Mouse (Mus musculus): ENCODE data around the gene Zbtb20. TPM values are rescaled to one million over a fixed set of nuclear protein-coding genes. Genes with fewer than 3 reads are reported as not detected.

Zbtb20 gene
- polyA plus RNA-seq, 1 experiment, result 4.0 TPM

- H3ac ChIP-seq (ENCODE audit: control insufficient read depth, insufficient read length, low read depth), result no peak overlapping the region
- no peaks in the 10 kb centered on the region for H3K79me2 ChIP-seq (ENCODE audit: control insufficient read depth, insufficient read depth)
- no peaks in the 10 kb centered on the region for H3K79me3 ChIP-seq (ENCODE audit: low read depth)
- H3K36me3 ChIP-seq (ENCODE audit: control insufficient read depth, insufficient read depth), result no peaks in the 10 kb centered on the region
- H3K4me3 ChIP-seq (ENCODE audit: insufficient read depth, poor library complexity, severe bottlenecking), result no peak overlapping the region
- no peaks in the 10 kb centered on the region for H3K27me3 ChIP-seq (ENCODE audit: control insufficient read depth, insufficient read depth, insufficient read length)
- no peak for TF ChIP-seq MAX (IDR thresholded peaks at IDR 0.05)
- TF ChIP-seq MYOD1 (IDR thresholded peaks at IDR 0.05; ENCODE audit: control insufficient read depth, insufficient read length, low read depth), result no peak
- TF ChIP-seq CEBPB (IDR thresholded peaks at IDR 0.05; ENCODE audit: low read depth), result no peak
- no peak for TF ChIP-seq FOSL1 (IDR thresholded peaks at IDR 0.05; ENCODE audit: insufficient read depth, low read length, poor library complexity, severe bottlenecking)
- no peak for TF ChIP-seq USF1 (IDR thresholded peaks at IDR 0.05; ENCODE audit: low read depth)
- TF ChIP-seq CTCF (IDR thresholded peaks at IDR 0.05; ENCODE audit: control insufficient read depth, insufficient read depth, insufficient read length), result no peak
- no peak for TF ChIP-seq MYOG (IDR thresholded peaks at IDR 0.05; ENCODE audit: control insufficient read depth, extremely low read depth, insufficient read length)
Observed at GRCm38 (mm10) chr16:43549425-43550089, 673.9 kb downstream of the Zbtb20 start.

- H3ac ChIP-seq (ENCODE audit: control insufficient read depth, insufficient read length, low read depth), result no peak overlapping the region
- H3K27me3 ChIP-seq (ENCODE audit: control insufficient read depth, insufficient read depth, insufficient read length), result no peaks in the 10 kb centered on the region
- no peaks in the 10 kb centered on the region for H3K36me3 ChIP-seq (ENCODE audit: control insufficient read depth, insufficient read depth)
- no peak overlapping the region for H3K4me3 ChIP-seq (ENCODE audit: insufficient read depth, poor library complexity, severe bottlenecking)
- H3K79me3 ChIP-seq (ENCODE audit: low read depth), result no peaks in the 10 kb centered on the region
- H3K79me2 ChIP-seq (ENCODE audit: control insufficient read depth, insufficient read depth), result no peaks in the 10 kb centered on the region
- TF ChIP-seq CEBPB (IDR thresholded peaks at IDR 0.05; ENCODE audit: low read depth), result no peak
- no peak for TF ChIP-seq MAX (IDR thresholded peaks at IDR 0.05)
- TF ChIP-seq USF1 (IDR thresholded peaks at IDR 0.05; ENCODE audit: low read depth), result no peak
- no peak for TF ChIP-seq MYOG (IDR thresholded peaks at IDR 0.05; ENCODE audit: control insufficient read depth, extremely low read depth, insufficient read length)
- TF ChIP-seq MYOD1 (IDR thresholded peaks at IDR 0.05; ENCODE audit: control insufficient read depth, insufficient read length, low read depth), result no peak
- TF ChIP-seq CTCF (IDR thresholded peaks at IDR 0.05; ENCODE audit: control insufficient read depth, insufficient read depth, insufficient read length), result no peak
- no peak for TF ChIP-seq FOSL1 (IDR thresholded peaks at IDR 0.05; ENCODE audit: insufficient read depth, low read length, poor library complexity, severe bottlenecking)
Observed at GRCm38 (mm10) chr16:43552443-43552842, 676.8 kb downstream of the Zbtb20 start.

GRCm38 (mm10) chr16:43557385-43557784, 681.7 kb downstream of the Zbtb20 start:
- Histone ChIP-seq H3K4me3 (ENCODE audit: insufficient read depth, poor library complexity, severe bottlenecking) (no peak overlapping the region), H3ac (ENCODE audit: control insufficient read depth, insufficient read length, low read depth) (no peak overlapping the region), H3K79me3 (ENCODE audit: low read depth) (no peaks in the 10 kb centered on the region), H3K36me3 (ENCODE audit: control insufficient read depth, insufficient read depth) (no peaks in the 10 kb centered on the region), H3K79me2 (ENCODE audit: control insufficient read depth, insufficient read depth) (no peaks in the 10 kb centered on the region), H3K27me3 (ENCODE audit: control insufficient read depth, insufficient read depth, insufficient read length) (no peaks in the 10 kb centered on the region)
- TF ChIP-seq FOSL1 (IDR thresholded peaks at IDR 0.05; ENCODE audit: insufficient read depth, low read length, poor library complexity, severe bottlenecking), result no peak

GRCm38 (mm10) chr16:43561330-43561729, 685.6 kb downstream of the Zbtb20 start:
- Histone ChIP-seq H3K79me2 (ENCODE audit: control insufficient read depth, insufficient read depth) (no peaks in the 10 kb centered on the region), H3K27me3 (ENCODE audit: control insufficient read depth, insufficient read depth, insufficient read length) (no peaks in the 10 kb centered on the region), H3ac (ENCODE audit: control insufficient read depth, insufficient read length, low read depth) (no peak overlapping the region), H3K79me3 (ENCODE audit: low read depth) (no peaks in the 10 kb centered on the region), H3K4me3 (ENCODE audit: insufficient read depth, poor library complexity, severe bottlenecking) (no peak overlapping the region), H3K36me3 (ENCODE audit: control insufficient read depth, insufficient read depth) (no peaks in the 10 kb centered on the region)
- no peak for TF ChIP-seq CTCF (IDR thresholded peaks at IDR 0.05; ENCODE audit: control insufficient read depth, insufficient read depth, insufficient read length)
- TF ChIP-seq MYOG (IDR thresholded peaks at IDR 0.05; ENCODE audit: control insufficient read depth, extremely low read depth, insufficient read length), result no peak
- no peak for TF ChIP-seq USF1 (IDR thresholded peaks at IDR 0.05; ENCODE audit: low read depth)
- TF ChIP-seq FOSL1 (IDR thresholded peaks at IDR 0.05; ENCODE audit: insufficient read depth, low read length, poor library complexity, severe bottlenecking), result no peak
- no peak for TF ChIP-seq CEBPB (IDR thresholded peaks at IDR 0.05; ENCODE audit: low read depth)
- no peak for TF ChIP-seq MYOD1 (IDR thresholded peaks at IDR 0.05; ENCODE audit: control insufficient read depth, insufficient read length, low read depth)
- no peak for TF ChIP-seq MAX (IDR thresholded peaks at IDR 0.05)

GRCm38 (mm10) chr16:43561956-43562355, 686.3 kb downstream of the Zbtb20 start:
- no peaks in the 10 kb centered on the region for H3K79me2 ChIP-seq (ENCODE audit: control insufficient read depth, insufficient read depth)
- no peak for TF ChIP-seq FOSL1 (IDR thresholded peaks at IDR 0.05; ENCODE audit: insufficient read depth, low read length, poor library complexity, severe bottlenecking)
- TF ChIP-seq MYOG (IDR thresholded peaks at IDR 0.05; ENCODE audit: control insufficient read depth, extremely low read depth, insufficient read length), result no peak
- no peak for TF ChIP-seq CTCF (IDR thresholded peaks at IDR 0.05; ENCODE audit: control insufficient read depth, insufficient read depth, insufficient read length)
- TF ChIP-seq CEBPB (IDR thresholded peaks at IDR 0.05; ENCODE audit: low read depth), result no peak
- TF ChIP-seq MAX (IDR thresholded peaks at IDR 0.05), result no peak
- no peak for TF ChIP-seq USF1 (IDR thresholded peaks at IDR 0.05; ENCODE audit: low read depth)
- no peak for TF ChIP-seq MYOD1 (IDR thresholded peaks at IDR 0.05; ENCODE audit: control insufficient read depth, insufficient read length, low read depth)
- H3K79me3 ChIP-seq (ENCODE audit: low read depth), result no peaks in the 10 kb centered on the region
- no peaks in the 10 kb centered on the region for H3K36me3 ChIP-seq (ENCODE audit: control insufficient read depth, insufficient read depth)
- no peak overlapping the region for H3K4me3 ChIP-seq (ENCODE audit: insufficient read depth, poor library complexity, severe bottlenecking)
- H3K27me3 ChIP-seq (ENCODE audit: control insufficient read depth, insufficient read depth, insufficient read length), result no peaks in the 10 kb centered on the region
- H3ac ChIP-seq (ENCODE audit: control insufficient read depth, insufficient read length, low read depth), result no peak overlapping the region

GRCm38 (mm10) chr16:43565872-43566271, 690.2 kb downstream of the Zbtb20 start:
- H3K4me3 ChIP-seq (ENCODE audit: insufficient read depth, poor library complexity, severe bottlenecking), result no peak overlapping the region
- no peaks in the 10 kb centered on the region for H3K79me2 ChIP-seq (ENCODE audit: control insufficient read depth, insufficient read depth)
- H3K36me3 ChIP-seq (ENCODE audit: control insufficient read depth, insufficient read depth), result peaks cover 4% of the 10 kb centered on the region
- no peaks in the 10 kb centered on the region for H3K27me3 ChIP-seq (ENCODE audit: control insufficient read depth, insufficient read depth, insufficient read length)
- no peaks in the 10 kb centered on the region for H3K79me3 ChIP-seq (ENCODE audit: low read depth)
- no peak for TF ChIP-seq MYOD1 (IDR thresholded peaks at IDR 0.05; ENCODE audit: control insufficient read depth, insufficient read length, low read depth)
- TF ChIP-seq FOSL1 (IDR thresholded peaks at IDR 0.05; ENCODE audit: insufficient read depth, low read length, poor library complexity, severe bottlenecking), result no peak
- no peak for TF ChIP-seq CEBPB (IDR thresholded peaks at IDR 0.05; ENCODE audit: low read depth)
- H3ac ChIP-seq (ENCODE audit: control insufficient read depth, insufficient read length, low read depth), result no peak overlapping the region

Measured in C2C12 (cell line).